Mouse (Mus musculus): ENCODE results near the gene Ptpn13.

The Ptpn13 gene

GRCm38 (mm10) chr5:103540612-103541011 lies 115.6 kb downstream of the Ptpn13 start:
- no peaks in the 10 kb centered on the region for H3K36me3 ChIP-seq (ENCODE audit: control insufficient read depth, insufficient read depth, low read length, poor library complexity, severe bottlenecking)
- no peak for DNase-seq (ENCODE audit: low read depth, low spot score)

GRCm38 (mm10) chr5:103541136-103541535 lies 116.1 kb downstream of the Ptpn13 start:
- Histone ChIP-seq H3K36me3 (ENCODE audit: control insufficient read depth, insufficient read depth, low read length, poor library complexity, severe bottlenecking) (no peaks in the 10 kb centered on the region), H3K27me3 (ENCODE audit: control insufficient read depth, insufficient read depth, low read length, poor library complexity, severe bottlenecking) (no peaks in the 10 kb centered on the region)
- no peak for DNase-seq (ENCODE audit: low read depth, low spot score)

More at GRCm38 (mm10) chr5:103540612-103541011, 115.6 kb downstream of the Ptpn13 start:
- no peaks in the 10 kb centered on the region for H3K27me3 ChIP-seq (ENCODE audit: control insufficient read depth, insufficient read depth, low read length, poor library complexity, severe bottlenecking)

GRCm38 (mm10) chr5:103541542-103541941 lies 116.5 kb downstream of the Ptpn13 start:
- no peaks in the 10 kb centered on the region for H3K36me3 ChIP-seq (ENCODE audit: control insufficient read depth, insufficient read depth, low read length, poor library complexity, severe bottlenecking)
- H3K27me3 ChIP-seq (ENCODE audit: control insufficient read depth, insufficient read depth, low read length, poor library complexity, severe bottlenecking) = no peaks in the 10 kb centered on the region
- DNase-seq (ENCODE audit: low read depth, low spot score) = no peak

GRCm38 (mm10) chr5:103545381-103546000 lies 120.5 kb downstream of the Ptpn13 start:
- Histone ChIP-seq H3K36me3 (ENCODE audit: control insufficient read depth, insufficient read depth, low read length, poor library complexity, severe bottlenecking) (no peaks in the 10 kb centered on the region), H3K27me3 (ENCODE audit: control insufficient read depth, insufficient read depth, low read length, poor library complexity, severe bottlenecking) (no peaks in the 10 kb centered on the region)
- no peak for DNase-seq (ENCODE audit: low read depth, low spot score)

- H3K27me3 ChIP-seq (ENCODE audit: control insufficient read depth, insufficient read depth, low read length, poor library complexity, severe bottlenecking) = no peaks in the 10 kb centered on the region
- no peaks in the 10 kb centered on the region for H3K36me3 ChIP-seq (ENCODE audit: control insufficient read depth, insufficient read depth, low read length, poor library complexity, severe bottlenecking)
- no peak for DNase-seq (ENCODE audit: low read depth, low spot score)
These were observed 129.8 kb downstream of the Ptpn13 start for GRCm38 (mm10) chr5:103554769-103555168.

- no peaks in the 10 kb centered on the region for H3K36me3 ChIP-seq (ENCODE audit: control insufficient read depth, insufficient read depth, low read length, poor library complexity, severe bottlenecking)
- no peaks in the 10 kb centered on the region for H3K27me3 ChIP-seq (ENCODE audit: control insufficient read depth, insufficient read depth, low read length, poor library complexity, severe bottlenecking)
- DNase-seq (ENCODE audit: low read depth, low spot score) = no peak
These were observed 135.6 kb downstream of the Ptpn13 start for GRCm38 (mm10) chr5:103560546-103560945.

- no peak for DNase-seq (ENCODE audit: low read depth, low spot score)
- no peaks in the 10 kb centered on the region for H3K27me3 ChIP-seq (ENCODE audit: control insufficient read depth, insufficient read depth, low read length, poor library complexity, severe bottlenecking)
- no peaks in the 10 kb centered on the region for H3K36me3 ChIP-seq (ENCODE audit: control insufficient read depth, insufficient read depth, low read length, poor library complexity, severe bottlenecking)
These were observed 143.0 kb downstream of the Ptpn13 start for GRCm38 (mm10) chr5:103568034-103568433.

GRCm38 (mm10) chr5:103569446-103569845 lies 144.5 kb downstream of the Ptpn13 start:
- no peak for DNase-seq (ENCODE audit: low read depth, low spot score)
- H3K36me3 ChIP-seq (ENCODE audit: control insufficient read depth, insufficient read depth, low read length, poor library complexity, severe bottlenecking) = no peaks in the 10 kb centered on the region
- H3K27me3 ChIP-seq (ENCODE audit: control insufficient read depth, insufficient read depth, low read length, poor library complexity, severe bottlenecking) = no peaks in the 10 kb centered on the region

GRCm38 (mm10) chr5:103579680-103580420 lies 154.9 kb downstream of the Ptpn13 start:
- Histone ChIP-seq H3K27me3 (ENCODE audit: control insufficient read depth, insufficient read depth, low read length, poor library complexity, severe bottlenecking) (no peaks in the 10 kb centered on the region), H3K36me3 (ENCODE audit: control insufficient read depth, insufficient read depth, low read length, poor library complexity, severe bottlenecking) (no peaks in the 10 kb centered on the region)
- no peak for DNase-seq (ENCODE audit: low read depth, low spot score)

- Histone ChIP-seq H3K36me3 (ENCODE audit: control insufficient read depth, insufficient read depth, low read length, poor library complexity, severe bottlenecking) (no peaks in the 10 kb centered on the region), H3K27me3 (ENCODE audit: control insufficient read depth, insufficient read depth, low read length, poor library complexity, severe bottlenecking) (no peaks in the 10 kb centered on the region)
- DNase-seq (ENCODE audit: low read depth, low spot score) = no peak
These were observed 162.2 kb downstream of the Ptpn13 start for GRCm38 (mm10) chr5:103587219-103587618.

- no peaks in the 10 kb centered on the region for H3K36me3 ChIP-seq (ENCODE audit: control insufficient read depth, insufficient read depth, low read length, poor library complexity, severe bottlenecking)
- no peak for DNase-seq (ENCODE audit: low read depth, low spot score)
- no peaks in the 10 kb centered on the region for H3K27me3 ChIP-seq (ENCODE audit: control insufficient read depth, insufficient read depth, low read length, poor library complexity, severe bottlenecking)
These were observed 166.9 kb downstream of the Ptpn13 start for GRCm38 (mm10) chr5:103591846-103592245.

GRCm38 (mm10) chr5:103592706-103593105 lies 167.7 kb downstream of the Ptpn13 start:
- DNase-seq (ENCODE audit: low read depth, low spot score) = no peak
- Histone ChIP-seq H3K36me3 (ENCODE audit: control insufficient read depth, insufficient read depth, low read length, poor library complexity, severe bottlenecking) (no peaks in the 10 kb centered on the region), H3K27me3 (ENCODE audit: control insufficient read depth, insufficient read depth, low read length, poor library complexity, severe bottlenecking) (no peaks in the 10 kb centered on the region)

- Histone ChIP-seq H3K27me3 (ENCODE audit: control insufficient read depth, insufficient read depth, low read length, poor library complexity, severe bottlenecking) (no peaks in the 10 kb centered on the region), H3K36me3 (ENCODE audit: control insufficient read depth, insufficient read depth, low read length, poor library complexity, severe bottlenecking) (no peaks in the 10 kb centered on the region)
- no peak for DNase-seq (ENCODE audit: low read depth, low spot score)
These were observed 168.6 kb downstream of the Ptpn13 start for GRCm38 (mm10) chr5:103593575-103593974.

GRCm38 (mm10) chr5:103595394-103596226 lies 170.6 kb downstream of the Ptpn13 start:
- H3K27me3 ChIP-seq (ENCODE audit: control insufficient read depth, insufficient read depth, low read length, poor library complexity, severe bottlenecking) = no peaks in the 10 kb centered on the region
- H3K36me3 ChIP-seq (ENCODE audit: control insufficient read depth, insufficient read depth, low read length, poor library complexity, severe bottlenecking) = no peaks in the 10 kb centered on the region
- no peak for DNase-seq (ENCODE audit: low read depth, low spot score)

All from splenic B cell, adult 2 months (primary cell).